Mouse (Mus musculus): ENCODE measurements around the gene Duxf3. TPM values are rescaled to one million over a fixed set of nuclear protein-coding genes. Genes with fewer than 3 reads are reported as not detected.
"Not testable (repeated sequence)": the region's sequence is repeated elsewhere in the genome, so short reads cannot be mapped to it uniquely, and the experiment has no call there.

Gene Duxf3
- total RNA-seq, 2 experiments from 2014 or later = not detected

- intact Hi-C loops (cut with DNase I); DNase-seq (ENCODE audit: low spot score in 2 of 2): not testable (repeated sequence)
Measured at GRCm38 (mm10) chr10:58224827-58225785, 7.4 kb downstream of the Duxf3 start, which contains the start of gene AW822073. Gene AW822073, minus strand, starts transcription at chr10:58224930.

- intact Hi-C loops (cut with DNase I) = not testable (repeated sequence)
Measured at GRCm38 (mm10) chr10:58223972-58224805, 8.3 kb downstream of the Duxf3 start.

GRCm38 (mm10) chr10:58223161-58223560, 9.3 kb downstream of the Duxf3 start:
- DNase-seq (ENCODE audit: low spot score in 2 of 2) = not testable (repeated sequence)

More at GRCm38 (mm10) chr10:58223972-58224805, 8.3 kb downstream of the Duxf3 start:
- peak; percentile 58 to 65 for DNase-seq (ENCODE audit: low spot score in 2 of 2)

GRCm38 (mm10) chr10:58221571-58221970, 10.9 kb downstream of the Duxf3 start:
- DNase-seq (ENCODE audit: low spot score in 2 of 2) = peak in 1 of 2 experiments; percentile 47
- intact Hi-C loops (cut with DNase I) = not testable (repeated sequence)

More at GRCm38 (mm10) chr10:58223161-58223560, 9.3 kb downstream of the Duxf3 start:
- intact Hi-C loops (cut with DNase I) = not testable (repeated sequence)

- intact Hi-C loops (cut with DNase I) = no loop called here
- no peak for DNase-seq (ENCODE audit: low spot score in 2 of 2)
Measured at GRCm38 (mm10) chr10:58220726-58221125, 11.7 kb downstream of the Duxf3 start.

GRCm38 (mm10) chr10:58217366-58217765, 15.1 kb downstream of the Duxf3 start:
- no peak for DNase-seq (ENCODE audit: low spot score in 2 of 2)
- intact Hi-C loops (cut with DNase I) = no loop called here

- intact Hi-C loops (cut with DNase I) = no loop called here
- DNase-seq (ENCODE audit: low spot score in 2 of 2) = no peak
Measured at GRCm38 (mm10) chr10:58215353-58215752, 17.1 kb downstream of the Duxf3 start.

GRCm38 (mm10) chr10:58214934-58215333, 17.5 kb downstream of the Duxf3 start:
- no peak for DNase-seq (ENCODE audit: low spot score in 2 of 2)
- intact Hi-C loops (cut with DNase I) = no loop called here

GRCm38 (mm10) chr10:58214497-58214896, 18.0 kb downstream of the Duxf3 start:
- DNase-seq (ENCODE audit: low spot score in 2 of 2) = no peak
- intact Hi-C loops (cut with DNase I) = no loop called here

- DNase-seq (ENCODE audit: low spot score in 2 of 2) = no peak
- intact Hi-C loops (cut with DNase I) = no loop called here
Measured at GRCm38 (mm10) chr10:58212230-58212629, 20.2 kb downstream of the Duxf3 start.

GRCm38 (mm10) chr10:58211213-58211612, 21.3 kb downstream of the Duxf3 start:
- intact Hi-C loops (cut with DNase I) = no loop called here
- no peak for DNase-seq (ENCODE audit: low spot score in 2 of 2)

GRCm38 (mm10) chr10:58210514-58210913, 22.0 kb downstream of the Duxf3 start:
- intact Hi-C loops (cut with DNase I) = no loop called here
- DNase-seq (ENCODE audit: low spot score in 2 of 2) = no peak

GRCm38 (mm10) chr10:58209710-58210467, 22.6 kb downstream of the Duxf3 start:
- intact Hi-C loops (cut with DNase I) = no loop called here
- no peak for DNase-seq (ENCODE audit: low spot score in 2 of 2)

GRCm38 (mm10) chr10:58206639-58207404, 25.7 kb downstream of the Duxf3 start:
- no peak for DNase-seq (ENCODE audit: low spot score in 2 of 2)
- intact Hi-C loops (cut with DNase I) = no loop called here

GRCm38 (mm10) chr10:58205986-58206385, 26.5 kb downstream of the Duxf3 start:
- DNase-seq (ENCODE audit: low spot score in 2 of 2) = no peak
- intact Hi-C loops (cut with DNase I) = no loop called here
